21 mouse cellular contexts compared by ENCODE assay signal in genomic region chr5:90789306-90790073, GRCm38 (mm10). TPM values are rescaled to one million over a fixed set of nuclear protein-coding genes. Genes with fewer than 3 reads are reported as not detected.
A peak's percentile ranks its signal among the peaks of the same experiment; 100 is the strongest.
DNase-seq lines count a peak whose midpoint lies in the region; ATAC-seq lines count a peak whose summit lies in the region.
"Had no signal": no experiment of that assay in that cellular context is flagged by ENCODE, and none has a peak within 500 bp of the region (broad histone marks: within the 10 kb centered on the region; RNA-seq: fewer than 3 reads in every experiment).

No protein-coding gene starts in this region.

- ATAC-seq in lung, embryonic 15.5 days (ENCODE audit: borderline replicate concordance, extremely low read depth, low FRiP score, low TSS enrichment) = no peak
- ATAC-seq in granulocyte monocyte progenitor cell, adult 5-6 weeks (replicated peaks; ENCODE audit: poor library complexity, severe bottlenecking) = peak; percentile 82
- peak; percentile 75 for ATAC-seq in megakaryocyte progenitor cell, adult 5-6 weeks (replicated peaks; ENCODE audit: poor library complexity)
- no peak for ATAC-seq in frontal cortex, adult (ENCODE audit: low TSS enrichment)
- ATAC-seq: activated CD4-positive, CD25-positive, alpha-beta regulatory T cell, adult 4 months; hindbrain, postnatal 0 days; liver, embryonic 12.5 days had no signal

- H3K36me3 ChIP-seq in lung, embryonic 15.5 days = no peaks in the 10 kb centered on the region
- H3K36me3 ChIP-seq: embryonic facial prominence, embryonic 12.5 days; liver, embryonic 12.5 days; midbrain, embryonic 12.5 days had no signal

- peaks cover 20% of the 10 kb centered on the region for H3K4me1 ChIP-seq in lung, embryonic 15.5 days
- H3K4me1 ChIP-seq: embryonic facial prominence, embryonic 12.5 days; liver, embryonic 12.5 days had no signal

- no peak for DNase-seq in lung, postnatal 4 days
- DNase-seq in kidney, postnatal 14 days = peak; percentile 22
- DNase-seq in frontal cortex, postnatal 10 days (ENCODE audit: low spot score in 2 of 2) = no peak
- DNase-seq: cerebellum, postnatal 14 days; heart, postnatal 10 days; thymus, postnatal 4 days had no signal

- peak overlapping the region; percentile 19; the same call in 1 of the 2 replicates for H3K27ac ChIP-seq in lung, embryonic 15.5 days
- H3K27ac ChIP-seq: embryonic facial prominence, embryonic 12.5 days; hindbrain, postnatal 0 days; liver, embryonic 12.5 days; midbrain, embryonic 12.5 days had no signal

- peaks cover 11% of the 10 kb centered on the region; the same call in 1 of the 2 replicates for H3K27me3 ChIP-seq in lung, embryonic 15.5 days
- H3K27me3 ChIP-seq: CH12.LX; embryonic facial prominence, embryonic 12.5 days; liver, embryonic 12.5 days had no signal

- H3K9ac ChIP-seq in lung, embryonic 15.5 days = no peak overlapping the region
- H3K9ac ChIP-seq: embryonic facial prominence, embryonic 12.5 days; liver, embryonic 12.5 days; midbrain, embryonic 12.5 days had no signal

- 58% methylated on average over 11 of the region's 11 CpGs for WGBS in lung, embryonic 15.5 days

- no peak overlapping the region for H3K4me3 ChIP-seq in lung, embryonic 15.5 days
- H3K4me3 ChIP-seq: embryonic facial prominence, embryonic 12.5 days; liver, embryonic 12.5 days; midbrain, embryonic 12.5 days had no signal

- H3K9me3 ChIP-seq in lung, embryonic 15.5 days = no peaks in the 10 kb centered on the region
- H3K9me3 ChIP-seq: embryonic facial prominence, embryonic 12.5 days; liver, embryonic 12.5 days; midbrain, embryonic 12.5 days had no signal

- H3K4me2 ChIP-seq in lung, embryonic 15.5 days = no peak overlapping the region; the same call in 1 of the 2 replicates
- H3K4me2 ChIP-seq: embryonic facial prominence, embryonic 12.5 days; liver, embryonic 12.5 days; midbrain, embryonic 12.5 days had no signal

RNA-seq across cellular contexts. Expression of gene Cxcl3, which starts 3.6 kb away (rescaled TPM):
- polyA plus RNA-seq in lung, embryonic 15.5 days (2015; fragmentation: Nextera tagmentation; extraction: Ambion mirVana) = 0.20 TPM in 1 of 2 replicates, not detected in the other
- not detected in 2 replicates for total RNA-seq in granulocyte monocyte progenitor cell, adult 5-6 weeks (2014; fragmentation: Nextera tagmentation)
- total RNA-seq in granulocyte monocyte progenitor cell, adult 5-6 weeks (2017) = 0.21 TPM in 1 of 2 replicates, not detected in the other
- total RNA-seq in megakaryocyte progenitor cell, adult 5-6 weeks (2015) = not detected in 2 replicates
- not detected in 2 replicates for total RNA-seq in megakaryocyte progenitor cell, adult 5-6 weeks (2017)
- total RNA-seq: CH12.LX; heart, postnatal 10 days; hindbrain, postnatal 0 days; left cerebral cortex, adult 8-10 months had no signal
- polyA plus RNA-seq: activated CD4-positive, CD25-positive, alpha-beta regulatory T cell, adult 4 months; liver, embryonic 12.5 days; midbrain, embryonic 12.5 days; neural tube, embryonic 11.5 days had no signal

RNA-seq across cellular contexts. Expression of gene Cxcl15, which starts 4.8 kb away (rescaled TPM):
- polyA plus RNA-seq in lung, embryonic 15.5 days (2015; fragmentation: Nextera tagmentation; extraction: Ambion mirVana) = 13.4 and 14.1 TPM in 2 replicates
- total RNA-seq in granulocyte monocyte progenitor cell, adult 5-6 weeks (2014; fragmentation: Nextera tagmentation) = not detected in 2 replicates
- total RNA-seq in granulocyte monocyte progenitor cell, adult 5-6 weeks (2017) = not detected in 2 replicates
- total RNA-seq in megakaryocyte progenitor cell, adult 5-6 weeks (2015) = not detected in 2 replicates
- total RNA-seq in megakaryocyte progenitor cell, adult 5-6 weeks (2017) = not detected in 2 replicates
- total RNA-seq: CH12.LX; heart, postnatal 10 days; hindbrain, postnatal 0 days; layer of hippocampus, adult 18-20 months; left cerebral cortex, adult 8-10 months had no signal
- polyA plus RNA-seq: activated CD4-positive, CD25-positive, alpha-beta regulatory T cell, adult 4 months; gonadal fat pad, adult 2 months; hindbrain, postnatal 0 days; liver, embryonic 12.5 days; midbrain, embryonic 12.5 days; spleen, adult 2 months had no signal

RNA-seq across cellular contexts. Expression of gene Pf4, which starts 17.3 kb away (rescaled TPM):
- 61.8 and 66.5 TPM in 2 replicates for polyA plus RNA-seq in lung, embryonic 15.5 days (2015; fragmentation: Nextera tagmentation; extraction: Ambion mirVana)
- total RNA-seq in granulocyte monocyte progenitor cell, adult 5-6 weeks (2014; fragmentation: Nextera tagmentation) = 5.8 TPM in 1 of 2 replicates, not detected in the other
- total RNA-seq in granulocyte monocyte progenitor cell, adult 5-6 weeks (2017) = 2.4 and 6.6 TPM in 2 replicates
- total RNA-seq in megakaryocyte progenitor cell, adult 5-6 weeks (2015) = 0.64 and 3.3 TPM in 2 replicates
- total RNA-seq in megakaryocyte progenitor cell, adult 5-6 weeks (2017) = 1.2 and 2.2 TPM in 2 replicates
- total RNA-seq: CH12.LX had no signal
- polyA plus RNA-seq: activated CD4-positive, CD25-positive, alpha-beta regulatory T cell, adult 4 months had no signal

RNA-seq across cellular contexts. Expression of gene Ppbp, which starts 21.2 kb away (rescaled TPM):
- 5.0 and 7.8 TPM in 2 replicates for polyA plus RNA-seq in lung, embryonic 15.5 days (2015; fragmentation: Nextera tagmentation; extraction: Ambion mirVana)
- total RNA-seq in granulocyte monocyte progenitor cell, adult 5-6 weeks (2014; fragmentation: Nextera tagmentation) = not detected in 2 replicates
- total RNA-seq in granulocyte monocyte progenitor cell, adult 5-6 weeks (2017) = not detected in 2 replicates
- total RNA-seq in megakaryocyte progenitor cell, adult 5-6 weeks (2015) = 0.66 TPM in 1 of 2 replicates, not detected in the other
- total RNA-seq in megakaryocyte progenitor cell, adult 5-6 weeks (2017) = not detected in 2 replicates
- total RNA-seq: CH12.LX had no signal
- polyA plus RNA-seq: activated CD4-positive, CD25-positive, alpha-beta regulatory T cell, adult 4 months had no signal

RNA-seq across cellular contexts. Expression of gene Cxcl5, which starts 30.3 kb away (rescaled TPM):
- 0.20 TPM in 1 of 2 replicates, not detected in the other for polyA plus RNA-seq in lung, embryonic 15.5 days (2015; fragmentation: Nextera tagmentation; extraction: Ambion mirVana)
- not detected in 2 replicates for total RNA-seq in granulocyte monocyte progenitor cell, adult 5-6 weeks (2014; fragmentation: Nextera tagmentation)
- total RNA-seq in granulocyte monocyte progenitor cell, adult 5-6 weeks (2017) = not detected in 2 replicates
- total RNA-seq in megakaryocyte progenitor cell, adult 5-6 weeks (2015) = not detected in 2 replicates
- total RNA-seq in megakaryocyte progenitor cell, adult 5-6 weeks (2017) = not detected in 2 replicates
- total RNA-seq: CH12.LX; heart, postnatal 10 days; hindbrain, postnatal 0 days had no signal
- polyA plus RNA-seq: activated CD4-positive, CD25-positive, alpha-beta regulatory T cell, adult 4 months; midbrain, embryonic 12.5 days had no signal

Comparison
In these comparisons a context has a peak if more than half of its experiments do, and no peak if none do; other contexts are left out.
1. ATAC-seq: peak in granulocyte monocyte progenitor cell, adult 5-6 weeks (single experiment) and megakaryocyte progenitor cell, adult 5-6 weeks (single experiment); none in lung, embryonic 15.5 days (single experiment) and frontal cortex, adult (single experiment).